Mouse (Mus musculus) ovary, postnatal 14 days (tissue): ENCODE measurements around the gene Fance.
"Not testable (repeated sequence)": the region's sequence is repeated elsewhere in the genome, so short reads cannot be mapped to it uniquely, and the experiment has no call there.

ENCODE experiments used
- DNase-seq: peaks from one replicate; pipeline ENCODE4 v3.0.0; 2022; ENCODE audit warnings: low spot score

Fance gene

GRCm38 (mm10) chr17:28291346-28291745 is 22.0 kb upstream of the Fance start:
- DNase-seq = no peak

- no peak for DNase-seq
These were observed 19.6 kb upstream of the Fance start for GRCm38 (mm10) chr17:28293716-28294115.

GRCm38 (mm10) chr17:28294449-28295333 is 18.6 kb upstream of the Fance start:
- DNase-seq = no peak

GRCm38 (mm10) chr17:28298888-28299287 is 14.4 kb upstream of the Fance start:
- DNase-seq = no peak

- DNase-seq = no peak
These were observed 13.5 kb upstream of the Fance start for GRCm38 (mm10) chr17:28299669-28300320.

GRCm38 (mm10) chr17:28300323-28300722 is 13.0 kb upstream of the Fance start:
- no peak for DNase-seq

GRCm38 (mm10) chr17:28300850-28301249 is 12.5 kb upstream of the Fance start:
- no peak for DNase-seq

GRCm38 (mm10) chr17:28305172-28305571 is 8.1 kb upstream of the Fance start:
- DNase-seq = no peak

- peak; percentile 90 for DNase-seq
These were observed 4.8 kb upstream of the Fance start for GRCm38 (mm10) chr17:28308297-28309195.

GRCm38 (mm10) chr17:28310831-28311230 is 2.5 kb upstream of the Fance start:
- no peak for DNase-seq

GRCm38 (mm10) chr17:28311366-28312132 is 1.8 kb upstream of the Fance start:
- DNase-seq = no peak

GRCm38 (mm10) chr17:28312232-28313211 is 797 bp upstream of the Fance start:
- no peak for DNase-seq

GRCm38 (mm10) chr17:28313880-28314225 is 534 bp downstream of the Fance start:
- DNase-seq = no peak

- no peak for DNase-seq
These were observed 2.4 kb downstream of the Fance start for GRCm38 (mm10) chr17:28315611-28316160.

- DNase-seq = no peak
These were observed 3.2 kb downstream of the Fance start for GRCm38 (mm10) chr17:28316476-28316875.

- DNase-seq = no peak
These were observed 3.8 kb downstream of the Fance start for GRCm38 (mm10) chr17:28317091-28317490.

GRCm38 (mm10) chr17:28317725-28318124 is 4.4 kb downstream of the Fance start:
- no peak for DNase-seq

- no peak for DNase-seq
These were observed 8.4 kb downstream of the Fance start for GRCm38 (mm10) chr17:28321700-28322099.

- DNase-seq = no peak
These were observed 10.5 kb downstream of the Fance start for GRCm38 (mm10) chr17:28323786-28324185.

GRCm38 (mm10) chr17:28324416-28324815 is 11.1 kb downstream of the Fance start:
- not testable (repeated sequence) for DNase-seq
